Mouse (Mus musculus) Patski (cell line): ENCODE data around the gene Fgfr2. TPM values are rescaled to one million over a fixed set of nuclear protein-coding genes. Genes with fewer than 3 reads are reported as not detected.
"Not testable (repeated sequence)": the region's sequence is repeated elsewhere in the genome, so short reads cannot be mapped to it uniquely, and the experiment has no call there.

Source experiments
- ATAC-seq: fragments of 100-300 bp; one replicate; pipeline ENCODE4 v1.8.0; 2021
- CTCF ChIA-PET: fragments of 350-600 bp; sonication (Branson Sonifier 250); formaldehyde crosslinking; loops from one replicate; lab custom pipeline; 2022; ENCODE audit warnings: inconsistent platforms; lab: Charles Lee
- POLR2A ChIA-PET: fragments of 350-600 bp; sonication (Branson Sonifier 250); formaldehyde crosslinking; loops from one replicate; lab custom pipeline; 2022; ENCODE audit warnings: antibody characterized with exemption, inconsistent platforms; lab: Charles Lee
- DNase-seq: peaks from one replicate; pipeline ENCODE4 v3.0.0-alpha.2; 2011; ENCODE audit warnings: low read depth, low spot score
- H3K27me3 ChIP-seq: fragments of 371-371 bp; one replicate; pipeline ENCODE4 v1.5.1; 2021
- CTCF ChIP-seq: fragments of 100-300 bp; IDR thresholded peaks from one replicate; pipeline ENCODE4 v1.5.1; 2021
- in situ Hi-C: fragments of 300-500 bp; cut with MboI; formaldehyde crosslinking; loops from 3 replicates; pipeline ENCODE4 v1.11.1; 2018; ENCODE audit warnings: low pct_unique_long_range_greater_than_20kb, mixed read lengths
- polyA plus RNA-seq: library from polyadenylated mRNA; unstranded; gene quantifications from one replicate; pipeline ENCODE4 v1.2.3, GENCODE M21; 2021

The Fgfr2 gene
- polyA plus RNA-seq, 1 experiment from 2014 or later: 48.8 TPM

DNA sequence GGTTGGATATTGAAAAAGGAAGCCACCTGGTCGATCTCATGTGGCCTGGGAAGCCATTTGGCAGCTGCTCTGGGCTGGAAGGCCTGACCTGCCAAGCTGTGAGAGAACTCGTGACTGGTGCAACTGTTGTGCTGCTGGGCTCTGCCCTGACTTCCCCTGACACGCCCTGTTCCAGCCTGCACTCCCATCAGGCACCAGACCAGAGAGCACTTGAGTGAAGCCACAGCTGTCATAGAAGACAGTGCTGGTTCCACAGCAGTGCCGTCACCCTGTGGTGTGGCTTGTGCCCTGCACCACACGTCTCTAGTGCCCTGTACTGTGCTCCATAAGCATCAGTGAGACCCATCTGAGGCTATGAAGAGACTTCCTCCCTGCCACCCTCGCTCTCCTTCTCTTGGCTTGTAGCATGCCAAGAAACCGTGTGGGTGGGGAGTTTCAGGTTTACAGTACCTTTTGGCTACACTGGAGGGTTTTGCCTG, 450.6 kb downstream of the Fgfr2 start:
- no peaks in the 10 kb centered on the region for H3K27me3 ChIP-seq
- ATAC-seq: no peak
- TF ChIP-seq CTCF: no peak
- ChIA-PET POLR2A (interaction anchor here (1.0 kb wide), 1 partner anchor 141 kb away, joined by 3 read pairs; the partner anchor contains the start of gene Fam53b), CTCF (interaction anchor here (1.3 kb wide), 1 partner anchor 9 kb away, joined by 3 read pairs; no protein-coding TSS in a partner anchor)
- in situ Hi-C loops: no loop called here
- DNase-seq: no peak

DNA sequence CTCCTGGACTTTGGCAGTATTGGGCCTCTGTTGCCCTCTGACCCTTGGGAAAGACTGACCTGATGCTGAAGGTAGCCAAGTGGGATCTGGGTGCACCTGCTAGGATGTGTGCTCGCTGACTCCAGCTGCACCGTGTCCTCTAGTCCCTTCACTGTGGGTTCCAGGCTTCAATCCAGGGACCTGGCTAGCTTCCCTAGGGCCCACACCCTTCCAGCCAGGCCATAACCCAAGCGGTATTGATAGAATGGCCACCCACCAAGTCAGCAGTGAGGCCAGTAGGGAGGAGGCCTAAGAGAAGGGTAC, 452.3 kb downstream of the Fgfr2 start:
- ATAC-seq: no peak
- H3K27me3 ChIP-seq: no peaks in the 10 kb centered on the region
- in situ Hi-C loops: no loop called here
- no peak for TF ChIP-seq CTCF
- no peak for DNase-seq
- ChIA-PET CTCF (interaction anchor here (0.7 kb wide), 1 partner anchor 10 kb away, joined by 3 read pairs; no protein-coding TSS in a partner anchor), POLR2A (interaction anchor here (0.9 kb wide), 1 partner anchor 9 kb away, joined by 3 read pairs; no protein-coding TSS in a partner anchor)

DNA sequence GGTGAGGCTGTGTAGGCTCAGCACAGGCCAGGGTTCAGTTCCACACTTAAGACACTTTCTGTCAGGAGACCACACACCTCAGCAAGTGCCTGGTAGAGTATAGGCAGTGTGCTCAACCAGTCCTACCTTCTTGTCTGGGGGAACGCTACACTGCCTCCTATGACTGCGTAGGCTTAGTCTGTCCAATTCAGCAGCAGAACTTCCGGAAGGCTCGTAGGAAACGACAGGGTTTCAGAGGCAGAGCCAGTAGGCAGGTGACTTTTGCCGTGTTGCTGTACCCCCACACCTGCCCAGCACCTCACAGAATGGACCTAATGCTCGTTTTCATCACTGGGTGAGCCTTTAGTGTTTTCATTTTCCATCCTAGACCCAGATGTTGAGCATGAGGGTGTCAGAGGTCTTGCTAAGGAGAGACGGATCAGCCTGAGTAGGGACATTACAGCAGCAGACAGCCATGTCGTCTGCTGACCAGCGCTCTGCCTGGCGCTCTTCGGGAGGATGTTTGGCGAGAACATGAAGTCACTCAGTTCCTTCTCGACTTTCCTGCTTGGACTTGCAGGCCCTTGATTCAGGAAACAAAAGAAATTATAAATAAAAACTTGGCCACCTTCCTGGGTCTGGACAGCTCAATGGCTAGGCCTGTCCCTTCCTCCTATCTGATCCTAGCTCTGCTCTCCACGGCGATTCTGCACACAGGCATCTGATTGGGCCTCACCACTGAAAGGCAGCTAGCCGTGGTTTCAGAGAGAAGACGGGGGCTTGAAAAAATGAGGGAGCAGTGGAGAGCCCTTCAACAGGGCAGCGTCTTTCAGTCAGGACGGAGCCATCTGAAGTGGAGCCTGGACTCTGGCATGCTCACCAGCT, 452.9 kb downstream of the Fgfr2 start:
- POLR2A ChIA-PET: interaction anchor here (0.9 kb wide), 1 partner anchor 9 kb away, joined by 3 read pairs; no protein-coding TSS in a partner anchor
- no peaks in the 10 kb centered on the region for H3K27me3 ChIP-seq
- in situ Hi-C loops: no loop called here
- no peak for TF ChIP-seq CTCF
- no peak for DNase-seq
- ATAC-seq: no peak
- CTCF ChIA-PET: interaction anchor here (0.7 kb wide), 1 partner anchor 9 kb away, joined by 3 read pairs; no protein-coding TSS in a partner anchor

DNA sequence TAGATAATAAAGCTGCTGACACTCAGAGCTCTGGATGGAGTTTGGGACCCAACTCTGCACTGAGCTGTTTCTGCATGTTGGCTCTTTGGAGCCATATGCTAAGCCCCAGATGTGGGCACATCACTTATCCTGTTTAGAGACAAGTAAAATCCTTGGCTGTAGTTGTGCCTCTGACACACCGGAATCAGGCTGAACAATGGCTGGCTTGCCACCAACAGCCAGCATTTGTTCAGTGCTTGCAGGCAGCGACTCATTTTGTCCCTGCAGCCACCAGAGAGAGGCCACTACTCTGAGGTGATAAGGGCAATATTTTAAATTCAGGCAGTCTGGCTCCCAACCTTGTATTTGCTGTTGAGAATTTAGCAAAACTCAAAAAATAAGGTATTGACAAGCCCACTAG, 454.5 kb downstream of the Fgfr2 start:
- H3K27me3 ChIP-seq: no peaks in the 10 kb centered on the region
- CTCF ChIA-PET: no interaction called here
- TF ChIP-seq CTCF: no peak
- no peak for ATAC-seq
- DNase-seq: no peak
- in situ Hi-C loops: no loop called here
- POLR2A ChIA-PET: no interaction called here

DNA sequence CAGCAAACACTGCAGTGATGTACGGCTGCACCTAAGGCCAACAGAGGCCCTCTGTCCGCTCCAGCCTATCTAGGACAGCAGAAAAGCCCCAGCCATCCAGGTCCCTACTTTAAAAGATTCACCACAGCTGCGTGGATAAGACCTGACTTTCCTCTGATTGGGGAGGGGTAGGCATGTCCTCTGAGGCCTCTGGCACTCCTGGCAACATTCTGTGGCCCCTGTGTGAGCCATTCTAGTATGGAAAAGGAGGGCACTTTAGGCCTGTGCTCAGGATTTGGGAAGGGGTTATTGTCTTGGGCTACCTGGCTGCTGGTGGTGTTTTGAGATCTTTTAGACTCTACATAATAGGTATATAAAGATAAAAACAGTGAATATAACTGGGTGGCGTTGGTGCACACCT, 456.6 kb downstream of the Fgfr2 start:
- ChIA-PET POLR2A (interaction anchor here (0.6 kb wide), 1 partner anchor 25 kb away, joined by 4 read pairs; no protein-coding TSS in a partner anchor), CTCF (interaction anchor here (1.0 kb wide), 1 partner anchor 10 kb away, joined by 3 read pairs; no protein-coding TSS in a partner anchor)
- no peaks in the 10 kb centered on the region for H3K27me3 ChIP-seq
- DNase-seq: no peak
- in situ Hi-C loops: no loop called here
- no peak for TF ChIP-seq CTCF
- no peak for ATAC-seq

DNA sequence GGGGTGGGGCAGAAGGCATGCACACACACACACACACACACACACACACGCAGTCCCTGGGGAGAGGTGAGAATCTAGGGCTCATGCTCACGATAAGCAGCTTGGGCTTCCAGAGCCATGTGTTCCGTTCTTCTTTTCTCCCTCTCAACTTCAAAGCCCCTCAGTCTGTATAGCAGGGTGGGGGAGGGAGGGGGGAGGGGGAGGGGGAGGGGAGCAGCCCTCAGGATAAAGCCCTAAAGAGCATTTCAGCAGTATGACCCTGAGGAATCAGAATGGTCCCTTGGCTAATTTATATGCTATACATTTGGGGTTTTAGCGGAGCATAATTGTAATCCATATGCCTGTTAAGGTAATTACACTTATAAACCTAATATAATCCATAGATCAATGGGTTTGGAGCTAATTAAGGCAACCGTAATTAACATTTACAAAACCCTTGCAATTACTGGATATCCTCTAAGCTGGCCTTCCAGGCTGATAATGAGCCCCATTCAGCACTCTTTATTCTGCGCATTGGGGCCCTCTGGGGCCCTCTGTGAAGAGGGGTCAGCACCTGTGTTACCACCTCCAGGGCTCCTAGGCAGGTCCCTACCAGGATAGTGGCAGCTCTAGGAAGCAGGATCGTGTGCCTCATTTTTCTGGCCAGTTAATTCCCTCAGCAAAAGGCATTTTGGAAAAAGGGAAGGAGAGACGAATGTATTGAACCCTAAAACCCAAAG, 457.3 kb downstream of the Fgfr2 start:
- ChIA-PET CTCF (interaction anchor here (1.0 kb wide), 1 partner anchor 9 kb away, joined by 3 read pairs; no protein-coding TSS in a partner anchor), POLR2A (interaction anchor here (0.7 kb wide), 1 partner anchor 11 kb away, joined by 6 read pairs; no protein-coding TSS in a partner anchor)
- TF ChIP-seq CTCF: no peak
- in situ Hi-C loops: no loop called here
- no peak for ATAC-seq
- no peak for DNase-seq
- H3K27me3 ChIP-seq: no peaks in the 10 kb centered on the region

DNA sequence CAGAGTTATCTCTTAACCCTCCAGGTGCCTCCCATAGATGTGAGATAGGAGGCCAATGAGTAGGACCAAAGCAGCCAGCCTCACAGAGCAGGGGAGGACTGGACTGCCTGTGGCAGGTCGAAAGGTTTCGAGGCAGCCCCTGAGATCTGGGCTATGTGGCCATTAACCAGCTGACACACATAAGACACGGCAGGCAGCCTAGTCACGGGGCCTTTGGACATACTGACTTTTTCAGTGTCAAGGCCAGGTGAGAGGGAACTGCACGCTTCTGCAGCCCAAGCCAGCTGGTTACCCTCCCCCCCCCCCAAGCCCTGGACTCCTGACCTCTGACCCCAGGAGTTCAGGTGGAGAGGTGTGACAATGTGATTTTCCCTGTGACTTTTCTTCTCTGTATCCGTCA, 458.3 kb downstream of the Fgfr2 start:
- ATAC-seq (no peak), DNase-seq (no peak)
- in situ Hi-C loops: no loop called here
- TF ChIP-seq CTCF: no peak
- CTCF ChIA-PET: no interaction called here
- no peaks in the 10 kb centered on the region for H3K27me3 ChIP-seq
- POLR2A ChIA-PET: interaction anchor here (0.7 kb wide), 2 partner anchors 12 to 66 kb away, joined by 3 to 6 read pairs; no protein-coding TSS in a partner anchor

DNA sequence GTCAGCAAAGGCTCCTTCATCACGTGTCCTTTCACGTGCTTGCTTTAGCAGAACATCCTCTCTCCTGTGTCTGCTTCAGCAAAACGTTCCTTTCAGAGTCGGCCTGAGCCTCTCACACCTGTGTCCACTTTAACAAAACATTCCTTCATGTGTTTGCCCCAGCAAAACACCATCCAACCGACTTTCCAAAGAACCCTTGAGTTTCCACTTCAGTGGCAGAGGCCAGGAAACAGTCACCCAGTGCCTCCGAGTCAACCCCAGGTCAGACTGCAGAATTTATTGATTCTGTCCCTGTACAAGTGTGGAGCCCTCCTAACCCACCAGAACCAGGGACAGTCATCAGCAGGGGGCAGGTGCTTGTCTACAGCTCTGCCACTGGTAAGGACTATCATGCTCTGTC, 460.3 kb downstream of the Fgfr2 start:
- POLR2A ChIA-PET: interaction anchor here (0.5 kb wide), 1 partner anchor 120 kb away, joined by 3 read pairs; no protein-coding TSS in a partner anchor
- CTCF ChIA-PET, DNase-seq, in situ Hi-C loops, ATAC-seq, H3K27me3 ChIP-seq: not testable (repeated sequence)

DNA sequence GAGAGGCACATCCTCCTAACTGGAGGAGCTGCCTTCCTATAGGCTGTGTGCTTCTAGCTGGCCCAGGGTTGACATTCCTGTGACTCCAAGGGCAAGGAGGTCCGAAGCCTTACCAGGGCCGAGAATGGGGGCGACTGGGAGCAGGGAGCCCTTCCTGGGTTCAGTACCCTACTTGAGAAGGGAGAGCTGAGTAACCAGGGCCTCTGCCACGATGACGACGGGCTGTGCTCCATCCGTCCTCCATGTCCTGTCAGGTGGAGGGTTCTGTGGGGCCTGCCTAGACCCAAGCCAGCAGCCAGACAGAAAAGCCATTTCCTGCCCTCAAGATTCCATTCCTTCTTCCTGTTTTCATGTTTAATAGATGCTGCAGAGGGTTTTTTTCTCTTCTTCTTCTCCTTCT, 463.5 kb downstream of the Fgfr2 start:
- no peak for ATAC-seq
- TF ChIP-seq CTCF: no peak
- no peaks in the 10 kb centered on the region for H3K27me3 ChIP-seq
- DNase-seq: no peak
- in situ Hi-C loops: loop anchor here (5.0 kb wide), 1 partner anchor 148 kb away; no protein-coding TSS in a partner anchor
- ChIA-PET POLR2A (no interaction called here), CTCF (interaction anchor here (1.3 to 4.4 kb wide), 3 partner anchors 151 to 239 kb away, joined by 4 to 68 read pairs (median 6); no protein-coding TSS in a partner anchor)

DNA sequence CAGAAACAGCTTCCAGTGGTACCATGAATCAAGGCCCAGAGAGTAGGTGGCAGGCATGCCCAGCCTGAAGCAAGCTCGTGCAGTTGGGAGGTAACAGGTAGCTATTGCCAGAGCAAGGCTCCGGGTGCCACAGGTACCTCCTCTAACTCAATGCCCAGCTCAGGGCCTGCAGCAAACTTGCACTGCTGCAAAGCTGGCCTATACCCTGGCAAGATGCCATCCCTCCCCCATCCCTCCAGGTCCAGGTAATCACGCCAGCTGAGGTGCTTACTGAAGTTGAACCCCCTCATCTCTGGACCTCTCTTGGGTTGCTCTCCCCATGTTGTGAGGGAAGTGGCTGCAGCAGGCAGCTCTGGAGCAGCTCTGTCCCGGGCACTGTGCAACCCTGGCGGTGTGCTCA, 464.5 kb downstream of the Fgfr2 start:
- DNase-seq (no peak), ATAC-seq (no peak)
- TF ChIP-seq CTCF: no peak
- in situ Hi-C loops: loop anchor here (5.0 kb wide), 1 partner anchor 149 kb away; no protein-coding TSS in a partner anchor
- ChIA-PET CTCF (interaction anchor here (1.2 to 4.4 kb wide), 6 partner anchors 16 to 240 kb away, joined by 3 to 68 read pairs (median 6); no protein-coding TSS in a partner anchor), POLR2A (no interaction called here)
- no peaks in the 10 kb centered on the region for H3K27me3 ChIP-seq
